Mouse (Mus musculus) brain, embryonic 14.5 days (tissue): ENCODE data around the gene C1qtnf5.

Experiments
- CTCF ChIP-seq: fragments of 200-500 bp; IDR thresholded peaks from 2 replicates; pipeline ENCODE4 v1.5.1; 2012; ENCODE audit warnings: inconsistent platforms, mild to moderate bottlenecking, moderate library complexity, borderline replicate concordance; ENCODE audit not compliant: insufficient read depth, insufficient read length; ENCODE audit errors: extremely low read depth
- POLR2A ChIP-seq: fragments of 200-500 bp; IDR thresholded peaks from 2 replicates; pipeline ENCODE4 v1.6.1; 2012; ENCODE audit warnings: mild to moderate bottlenecking, inconsistent platforms, borderline replicate concordance; ENCODE audit not compliant: poor library complexity, insufficient read depth, insufficient read length, severe bottlenecking; ENCODE audit errors: extremely low read depth

GRCm38 (mm10) chr9:44109360-44110095 lies 2.5 kb downstream of the C1qtnf5 start:
- TF ChIP-seq POLR2A = no peak
- peak; percentile 79 for TF ChIP-seq CTCF
